Mouse (Mus musculus): ENCODE results near the gene Myo9a.

Gene Myo9a

GRCm38 (mm10) chr9:59750267-59751065 is at the start of gene Myo9a, which contains the start of gene Senp8:
Gene Myo9a, plus strand, starts transcription at chr9:59750896.
Gene Senp8, minus strand, starts transcription at chr9:59750710.
- peak; percentile 99 for DNase-seq (ENCODE audit: inconsistent ontology term)

- DNase-seq (ENCODE audit: inconsistent ontology term) = no peak
Measured at GRCm38 (mm10) chr9:59701094-59701493, 49.6 kb upstream of the Myo9a start.

GRCm38 (mm10) chr9:59703099-59703498 is 47.6 kb upstream of the Myo9a start:
- DNase-seq (ENCODE audit: inconsistent ontology term) = no peak

- DNase-seq (ENCODE audit: inconsistent ontology term) = no peak
Measured at GRCm38 (mm10) chr9:59706850-59707825, 43.6 kb upstream of the Myo9a start.

GRCm38 (mm10) chr9:59709225-59709624 is 41.5 kb upstream of the Myo9a start:
- no peak for DNase-seq (ENCODE audit: inconsistent ontology term)

GRCm38 (mm10) chr9:59716275-59716898 is 34.3 kb upstream of the Myo9a start:
- no peak for DNase-seq (ENCODE audit: inconsistent ontology term)

GRCm38 (mm10) chr9:59718237-59718636 is 32.5 kb upstream of the Myo9a start:
- DNase-seq (ENCODE audit: inconsistent ontology term) = no peak

- no peak for DNase-seq (ENCODE audit: inconsistent ontology term)
Measured at GRCm38 (mm10) chr9:59721144-59721543, 29.6 kb upstream of the Myo9a start.

- peak; percentile 74 for DNase-seq (ENCODE audit: inconsistent ontology term)
Measured at GRCm38 (mm10) chr9:59723096-59723657, 27.5 kb upstream of the Myo9a start.

GRCm38 (mm10) chr9:59723791-59724442 is 26.8 kb upstream of the Myo9a start:
- DNase-seq (ENCODE audit: inconsistent ontology term) = peak; percentile 76

GRCm38 (mm10) chr9:59725515-59725914 is 25.2 kb upstream of the Myo9a start:
- DNase-seq (ENCODE audit: inconsistent ontology term) = no peak

GRCm38 (mm10) chr9:59727569-59728286 is 23.0 kb upstream of the Myo9a start:
- no peak for DNase-seq (ENCODE audit: inconsistent ontology term)

- DNase-seq (ENCODE audit: inconsistent ontology term) = no peak
Measured at GRCm38 (mm10) chr9:59731136-59731535, 19.6 kb upstream of the Myo9a start.

GRCm38 (mm10) chr9:59733075-59733474 is 17.6 kb upstream of the Myo9a start:
- no peak for DNase-seq (ENCODE audit: inconsistent ontology term)

- no peak for DNase-seq (ENCODE audit: inconsistent ontology term)
Measured at GRCm38 (mm10) chr9:59735394-59735793, 15.3 kb upstream of the Myo9a start.

- no peak for DNase-seq (ENCODE audit: inconsistent ontology term)
Measured at GRCm38 (mm10) chr9:59740593-59740992, 10.1 kb upstream of the Myo9a start.

- DNase-seq (ENCODE audit: inconsistent ontology term) = no peak
Measured at GRCm38 (mm10) chr9:59743903-59744302, 6.8 kb upstream of the Myo9a start.

- DNase-seq (ENCODE audit: inconsistent ontology term) = no peak
Measured at GRCm38 (mm10) chr9:59748387-59748786, 2.3 kb upstream of the Myo9a start.

- DNase-seq (ENCODE audit: inconsistent ontology term) = no peak
Measured at GRCm38 (mm10) chr9:59748969-59749368, 1.7 kb upstream of the Myo9a start.

- DNase-seq (ENCODE audit: inconsistent ontology term) = no peak
Measured at GRCm38 (mm10) chr9:59749581-59750265, 973 bp upstream of the Myo9a start.

Data from Muller cell, postnatal 12 days (primary cell).